Mouse (Mus musculus) hindbrain, embryonic 11.5 days (tissue): ENCODE data around the gene Plin4. TPM values are rescaled to one million over a fixed set of nuclear protein-coding genes. Genes with fewer than 3 reads are reported as not detected.

Experiments used
- polyA plus RNA-seq: library from polyadenylated mRNA; unstranded; fragments of >200 nt; fragmentation: Nextera tagmentation; extraction: Ambion mirVana; gene quantifications from 2 replicates; pipeline ENCODE4 v1.2.1, GENCODE M21; 2014

The Plin4 gene
- polyA plus RNA-seq, 1 experiment from 2014 or later, result 0.09 TPM

Other genes starting within 250 kb of the Plin4 start
- gene Zfp119a, start 230.9 kb downstream of the Plin4 start, polyA plus RNA-seq, result 10.0 and 12.3 TPM in 2 replicates
- 11.9 and 13.4 TPM in 2 replicates for gene Zfp959, start 217.7 kb downstream of the Plin4 start, polyA plus RNA-seq
- gene Zfp119b, start 160.3 kb downstream of the Plin4 start, polyA plus RNA-seq, result 6.3 and 6.7 TPM in 2 replicates
- 2.2 and 3.1 TPM in 2 replicates for gene Ebi3, start 157.2 kb downstream of the Plin4 start, polyA plus RNA-seq
- 21.3 and 22.4 TPM in 2 replicates for gene Yju2, start 150.7 kb downstream of the Plin4 start, polyA plus RNA-seq
- 95.2 and 102 TPM in 2 replicates for gene Shd, start 139.3 kb downstream of the Plin4 start, polyA plus RNA-seq
- gene Fsd1, start 123.3 kb downstream of the Plin4 start, polyA plus RNA-seq, result 65.0 and 66.5 TPM in 2 replicates
- gene Stap2, start 104.2 kb downstream of the Plin4 start, polyA plus RNA-seq, result 5.1 and 6.3 TPM in 2 replicates
- gene Mpnd, start 104.1 kb downstream of the Plin4 start, polyA plus RNA-seq, result 141 and 163 TPM in 2 replicates
- gene Sh3gl1, start 73.2 kb downstream of the Plin4 start, polyA plus RNA-seq, result 112 and 114 TPM in 2 replicates
- gene Chaf1a, start 69.4 kb downstream of the Plin4 start, polyA plus RNA-seq, result 16.1 and 18.9 TPM in 2 replicates
- gene Ubxn6, start 34.8 kb downstream of the Plin4 start, polyA plus RNA-seq, result 50.6 and 51.1 TPM in 2 replicates
- gene Hdgfl2, start 30.2 kb downstream of the Plin4 start, polyA plus RNA-seq, result 100 and 113 TPM in 2 replicates
- gene Plin5, start 7.8 kb upstream of the Plin4 start, polyA plus RNA-seq, result 0.20 and 0.28 TPM in 2 replicates
- 0.21 TPM in 1 of 2 replicates, not detected in the other for gene Lrg1, start 12.2 kb upstream of the Plin4 start, polyA plus RNA-seq
- gene Sema6b, start 30.5 kb upstream of the Plin4 start, polyA plus RNA-seq, result 2.5 and 2.6 TPM in 2 replicates
- 8.5 and 9.9 TPM in 2 replicates for gene Tnfaip8l1, start 52.7 kb upstream of the Plin4 start, polyA plus RNA-seq
- gene Mydgf, start 74.1 kb upstream of the Plin4 start, polyA plus RNA-seq, result 62.1 and 62.9 TPM in 2 replicates
- 26.2 and 27.6 TPM in 2 replicates for gene Dpp9, start 109.1 kb upstream of the Plin4 start, polyA plus RNA-seq
- gene Fem1a, start 147.0 kb upstream of the Plin4 start, polyA plus RNA-seq, result 12.8 and 14.4 TPM in 2 replicates
- 2.1 and 2.7 TPM in 2 replicates for gene Ticam1, start 167.0 kb upstream of the Plin4 start, polyA plus RNA-seq
- gene Plin3, start 183.1 kb upstream of the Plin4 start, polyA plus RNA-seq, result 25.0 and 26.2 TPM in 2 replicates
- not detected in 2 replicates for gene Arrdc5, start 190.5 kb upstream of the Plin4 start, polyA plus RNA-seq
- gene Uhrf1, start 193.5 kb upstream of the Plin4 start, polyA plus RNA-seq, result 77.7 and 95.9 TPM in 2 replicates
- 33.7 and 39.0 TPM in 2 replicates for gene Kdm4b, start 216.3 kb upstream of the Plin4 start, polyA plus RNA-seq